Mouse (Mus musculus) macrophage (primary cell): ENCODE results near the gene Sfn. TPM values are rescaled to one million over a fixed set of nuclear protein-coding genes. Genes with fewer than 3 reads are reported as not detected.
"Not testable (repeated sequence)": the region's sequence is repeated elsewhere in the genome, so short reads cannot be mapped to it uniquely, and the experiment has no call there.

Experiments used
- H3K27ac ChIP-seq: fragments of 350-480 bp; formaldehyde crosslinking; 2 replicates; pipeline ENCODE4 v1.9.0; 2021
- H3K36me3 ChIP-seq: fragments of 350-480 bp; formaldehyde crosslinking; 2 replicates; pipeline ENCODE4 v1.9.0; 2021; ENCODE audit errors: inconsistent target
- H3K4me3 ChIP-seq: fragments of 350-480 bp; formaldehyde crosslinking; 2 replicates; pipeline ENCODE4 v1.9.0; 2021; ENCODE audit errors: inconsistent target
- H3K79me2 ChIP-seq: fragments of 350-480 bp; formaldehyde crosslinking; 2 replicates; pipeline ENCODE4 v1.9.0; 2021; ENCODE audit errors: inconsistent target
- WGBS: methylation state at CpG from one replicate; pipeline ENCODE4 v1.1.7; 2026; ENCODE audit warnings: inconsistent platforms; ENCODE audit not compliant: missing documents; 5-methylcytosine and 5-hydroxymethylcytosine counted together
- polyA plus RNA-seq: library from polyadenylated mRNA; stranded (reverse); fragments of 250-400 nt; gene quantifications from 3 replicates; pipeline ENCODE4 v1.2.4, GENCODE M21; 2018; ENCODE audit warnings: inconsistent platforms
- total RNA-seq, 78 experiments: library from RNA; depleted of rRNA; stranded (reverse); fragments of 250-400 nt; gene quantifications; 1 replicate in 9 of 78; 2 replicates in 24 of 78; 3 replicates in 43 of 78; 4 replicates in 2 of 78; pipeline ENCODE4 v1.2.4; 2018; ENCODE audit warnings: inconsistent platforms in 56 of 78

Sfn gene
- total RNA-seq (2018; cell fraction: chromatin; rRNA removed): 10 to 100 TPM in 11 of 26 experiments, 1 to 10 TPM in 15; 5.2 to 18.2 (median 9.0) TPM
- 1 to 10 TPM; 2.3 to 6.2 (median 4.7) TPM for total RNA-seq (2018; cell fraction: cytosol; rRNA removed)
- 10 to 100 TPM in 10 of 26 experiments, 1 to 10 TPM in 16; 6.7 to 14.4 (median 9.6) TPM for total RNA-seq (2018; cell fraction: nucleus; rRNA removed)
- polyA plus RNA-seq: 2.4 to 3.6 TPM (median 3.0 TPM) in 3 replicates

- Histone ChIP-seq H3K27ac (no peak within 1 kb of the TSS), H3K4me3 (no peak within 1 kb of the TSS), H3K79me2 (no peaks in the 10 kb centered on the region), H3K36me3 (peaks cover 25% of the 10 kb centered on the region; the same call in 1 of the 2 replicates)
- WGBS: 24% methylated on average over 16 of the region's 16 CpGs
Measured at GRCm38 (mm10) chr4:133601721-133602218, at the start of gene Sfn. Sfn (minus strand) TSS chr4:133602168.

GRCm38 (mm10) chr4:133651445-133651844 lies 49.5 kb upstream of the Sfn start:
- WGBS: 33% methylated on average over 10 of the region's 10 CpGs
- H3K4me3 ChIP-seq: no peak overlapping the region
- no peak overlapping the region for H3K27ac ChIP-seq
- no peaks in the 10 kb centered on the region for H3K36me3 ChIP-seq
- H3K79me2 ChIP-seq: no peaks in the 10 kb centered on the region

GRCm38 (mm10) chr4:133649989-133650699 lies 48.2 kb upstream of the Sfn start, which contains the start of gene Zdhhc18:
Zdhhc18 (minus strand) TSS chr4:133650154.
- H3K4me3 ChIP-seq: peak within 1 kb of the TSS; percentile 47
- H3K36me3 ChIP-seq: no peaks in the 10 kb centered on the region
- H3K27ac ChIP-seq: peak within 1 kb of the TSS; percentile 29; the same call in 1 of the 2 replicates
- 31% methylated on average over 7 of the region's 7 CpGs for WGBS
- no peaks in the 10 kb centered on the region for H3K79me2 ChIP-seq

- Histone ChIP-seq H3K4me3 (peak overlapping the region; percentile 47), H3K27ac (peak overlapping the region; percentile 29; the same call in 1 of the 2 replicates)
- WGBS: 82% methylated on average over 5 of the region's 5 CpGs
- not testable (repeated sequence) for H3K79me2 ChIP-seq, H3K36me3 ChIP-seq
Measured at GRCm38 (mm10) chr4:133649464-133649863, 47.5 kb upstream of the Sfn start.

GRCm38 (mm10) chr4:133645680-133646079 lies 43.7 kb upstream of the Sfn start:
- Histone ChIP-seq H3K4me3 (no peak overlapping the region), H3K36me3 (no peaks in the 10 kb centered on the region), H3K27ac (no peak overlapping the region), H3K79me2 (no peaks in the 10 kb centered on the region)
- WGBS: 82% methylated on average over 17 of the region's 21 CpGs

- H3K27ac ChIP-seq: no peak overlapping the region
- H3K79me2 ChIP-seq: no peaks in the 10 kb centered on the region
- H3K36me3 ChIP-seq: no peaks in the 10 kb centered on the region
- WGBS: 97% methylated on average over 3 of the region's 3 CpGs
- H3K4me3 ChIP-seq: no peak overlapping the region
Measured at GRCm38 (mm10) chr4:133645195-133645594, 43.2 kb upstream of the Sfn start.

- H3K4me3 ChIP-seq: no peak overlapping the region
- H3K79me2 ChIP-seq: peaks cover 37% of the 10 kb centered on the region
- 92% methylated on average over 5 of the region's 5 CpGs for WGBS
- no peaks in the 10 kb centered on the region for H3K36me3 ChIP-seq
- no peak overlapping the region for H3K27ac ChIP-seq
Measured at GRCm38 (mm10) chr4:133634043-133634410, 32.1 kb upstream of the Sfn start.

GRCm38 (mm10) chr4:133633332-133634042 lies 31.5 kb upstream of the Sfn start:
- Histone ChIP-seq H3K79me2 (peaks cover 42% of the 10 kb centered on the region), H3K27ac (no peak overlapping the region), H3K4me3 (no peak overlapping the region), H3K36me3 (no peaks in the 10 kb centered on the region)
- WGBS: 10% methylated on average over 37 of the region's 47 CpGs

GRCm38 (mm10) chr4:133632483-133633327 lies 30.7 kb upstream of the Sfn start:
- peak overlapping the region; percentile 25; the same call in 1 of the 2 replicates for H3K27ac ChIP-seq
- WGBS: 1% methylated on average over 67 of the region's 69 CpGs
- H3K79me2 ChIP-seq: peaks cover 50% of the 10 kb centered on the region

GRCm38 (mm10) chr4:133631769-133632411 lies 29.9 kb upstream of the Sfn start:
- Histone ChIP-seq H3K36me3 (peaks cover 2% of the 10 kb centered on the region; the same call in 1 of the 2 replicates), H3K4me3 (peak overlapping the region; percentile 56), H3K79me2 (peaks cover 58% of the 10 kb centered on the region), H3K27ac (peak overlapping the region; percentile 35)
- WGBS: 10% methylated on average over 9 of the region's 9 CpGs

More at GRCm38 (mm10) chr4:133632483-133633327, 30.7 kb upstream of the Sfn start:
- H3K36me3 ChIP-seq: no peaks in the 10 kb centered on the region
- peak overlapping the region; percentile 56 for H3K4me3 ChIP-seq

GRCm38 (mm10) chr4:133631071-133631768 lies 29.3 kb upstream of the Sfn start:
- Histone ChIP-seq H3K36me3 (peaks cover 9% of the 10 kb centered on the region), H3K4me3 (peak overlapping the region; percentile 56), H3K79me2 (peaks cover 58% of the 10 kb centered on the region), H3K27ac (peak overlapping the region; percentile 35)
- 17% methylated on average over 14 of the region's 14 CpGs for WGBS

- Histone ChIP-seq H3K27ac (peak overlapping the region; percentile 35), H3K36me3 (peaks cover 12% of the 10 kb centered on the region), H3K4me3 (no peak overlapping the region; the same call in 1 of the 2 replicates), H3K79me2 (peaks cover 58% of the 10 kb centered on the region)
- WGBS: 86% methylated on average over 8 of the region's 8 CpGs
Measured at GRCm38 (mm10) chr4:133630326-133630920, 28.5 kb upstream of the Sfn start.

- H3K4me3 ChIP-seq: no peak overlapping the region
- no peak overlapping the region for H3K27ac ChIP-seq
- peaks cover 58% of the 10 kb centered on the region for H3K79me2 ChIP-seq
- 59% methylated on average over 7 of the region's 7 CpGs for WGBS
- peaks cover 20% of the 10 kb centered on the region for H3K36me3 ChIP-seq
Measured at GRCm38 (mm10) chr4:133629191-133629590, 27.2 kb upstream of the Sfn start.
